Mouse (Mus musculus): Measurements from ENCODE around the gene Lyar. TPM values are rescaled to one million over a fixed set of nuclear protein-coding genes. Genes with fewer than 3 reads are reported as not detected.
A peak's percentile ranks its signal among the peaks of the same experiment; 100 is the strongest.

Gene Lyar
- polyA plus RNA-seq (2015; fragmentation: Nextera tagmentation; extraction: Ambion mirVana), result 83.8 and 85.7 TPM in 2 replicates

- peak; percentile 89 for ATAC-seq (ENCODE audit: borderline replicate concordance, extremely low read depth, low FRiP score, low TSS enrichment)
- no peaks in the 10 kb centered on the region for H3K9me3 ChIP-seq
- 0% methylated on average over 55 of the region's 55 CpGs for WGBS
These were observed at the start of gene Lyar, which contains the start of gene Zbtb49 for GRCm38 (mm10) chr5:38220328-38220912. Gene Lyar (plus strand): TSS chr5:38220470. Gene Zbtb49 (minus strand): TSS chr5:38220457.

GRCm38 (mm10) chr5:38173766-38174165 lies 46.5 kb upstream of the Lyar start:
- Histone ChIP-seq H3K9ac (no peak overlapping the region), H3K36me3 (no peaks in the 10 kb centered on the region), H3K9me3 (no peaks in the 10 kb centered on the region), H3K27ac (no peak overlapping the region), H3K4me3 (no peak overlapping the region), H3K4me2 (no peak overlapping the region), H3K4me1 (no peaks in the 10 kb centered on the region), H3K27me3 (no peaks in the 10 kb centered on the region)
- ATAC-seq (ENCODE audit: borderline replicate concordance, extremely low read depth, low FRiP score, low TSS enrichment), result no peak
- WGBS, result 34% methylated on average over 5 of the region's 5 CpGs

More at GRCm38 (mm10) chr5:38220328-38220912, at the start of gene Lyar, which contains the start of gene Zbtb49:
- peaks cover 19% of the 10 kb centered on the region for H3K4me1 ChIP-seq
- H3K36me3 ChIP-seq, result peaks cover 10% of the 10 kb centered on the region
- no peaks in the 10 kb centered on the region for H3K27me3 ChIP-seq
- peak within 1 kb of the TSS; percentile 95 for H3K4me3 ChIP-seq
- H3K9ac ChIP-seq, result peak within 1 kb of the TSS; percentile 87
- H3K27ac ChIP-seq, result peak within 1 kb of the TSS; percentile 53; the same call in 1 of the 2 replicates
- peak within 1 kb of the TSS; percentile 86 for H3K4me2 ChIP-seq

DNA sequence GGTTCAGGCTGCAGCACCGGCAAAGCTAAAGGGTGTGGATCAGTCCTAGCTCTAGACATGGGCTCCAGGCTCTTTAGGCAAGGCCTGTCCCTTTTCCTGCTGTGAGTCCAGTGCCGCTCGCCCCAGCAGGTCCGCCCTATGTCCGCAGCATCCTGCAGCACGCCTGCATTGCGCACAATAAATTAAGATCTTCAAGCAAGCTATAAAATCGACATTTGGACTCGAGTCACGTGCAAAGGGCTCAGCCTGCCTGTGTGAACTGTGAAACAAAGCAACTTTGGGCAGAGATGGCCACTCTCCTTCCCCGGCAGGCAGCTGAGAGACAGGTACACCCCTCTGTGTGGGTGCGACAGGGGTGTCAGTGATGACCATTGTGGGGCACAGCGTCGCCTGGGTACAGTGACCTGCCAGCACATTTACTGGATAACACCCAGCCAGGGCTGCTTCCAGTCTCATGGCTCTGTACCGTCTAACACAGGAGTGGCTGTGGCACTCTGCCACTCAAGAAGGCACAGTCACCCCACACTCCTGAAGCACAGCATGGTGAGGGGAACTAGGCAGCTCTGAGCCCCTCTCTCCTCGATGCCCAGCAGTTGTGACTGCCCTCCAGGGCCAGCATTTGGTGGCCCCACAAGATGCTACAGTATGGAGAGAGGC lies 45.9 kb upstream of the Lyar start:
- Histone ChIP-seq H3K4me3 (no peak overlapping the region), H3K4me1 (no peaks in the 10 kb centered on the region), H3K9me3 (no peaks in the 10 kb centered on the region), H3K9ac (no peak overlapping the region), H3K36me3 (no peaks in the 10 kb centered on the region), H3K27me3 (no peaks in the 10 kb centered on the region), H3K4me2 (no peak overlapping the region), H3K27ac (no peak overlapping the region)
- 79% methylated on average over 16 of the region's 16 CpGs for WGBS
- ATAC-seq (ENCODE audit: borderline replicate concordance, extremely low read depth, low FRiP score, low TSS enrichment), result no peak

GRCm38 (mm10) chr5:38184688-38185285 lies 35.5 kb upstream of the Lyar start:
- Histone ChIP-seq H3K9me3 (no peaks in the 10 kb centered on the region), H3K9ac (no peak overlapping the region), H3K4me3 (no peak overlapping the region), H3K4me2 (no peak overlapping the region), H3K27ac (no peak overlapping the region), H3K27me3 (no peaks in the 10 kb centered on the region), H3K4me1 (no peaks in the 10 kb centered on the region), H3K36me3 (no peaks in the 10 kb centered on the region)
- WGBS, result 77% methylated on average over 6 of the region's 6 CpGs
- no peak for ATAC-seq (ENCODE audit: borderline replicate concordance, extremely low read depth, low FRiP score, low TSS enrichment)

DNA sequence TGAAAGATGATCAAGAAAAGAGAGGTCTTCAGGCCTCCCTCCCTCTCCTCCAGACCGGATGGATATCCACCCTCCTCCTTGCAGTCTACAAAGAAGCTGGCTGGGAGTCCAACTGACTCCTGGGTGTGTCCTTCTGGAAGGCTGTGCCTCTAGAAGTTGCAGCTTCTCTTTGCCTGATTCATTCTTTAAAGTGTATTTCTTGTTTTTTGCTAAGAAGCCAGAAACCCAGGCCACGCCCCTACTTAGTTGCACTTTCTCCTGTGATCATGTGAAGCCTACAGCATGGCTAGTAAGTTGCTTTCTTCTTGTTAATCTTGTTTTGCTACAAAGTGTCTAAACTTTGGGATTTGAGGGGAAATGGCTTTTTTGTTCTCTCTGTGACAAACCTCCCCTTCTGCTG lies 33.3 kb upstream of the Lyar start:
- Histone ChIP-seq H3K9me3 (no peaks in the 10 kb centered on the region), H3K27me3 (no peaks in the 10 kb centered on the region), H3K4me3 (no peak overlapping the region), H3K36me3 (no peaks in the 10 kb centered on the region), H3K4me2 (no peak overlapping the region), H3K9ac (no peak overlapping the region), H3K27ac (no peak overlapping the region), H3K4me1 (no peaks in the 10 kb centered on the region)
- WGBS, result 82% methylated on average over 2 of the region's 2 CpGs
- ATAC-seq (ENCODE audit: borderline replicate concordance, extremely low read depth, low FRiP score, low TSS enrichment), result no peak

GRCm38 (mm10) chr5:38190907-38191306 lies 29.4 kb upstream of the Lyar start:
- no peaks in the 10 kb centered on the region for H3K27me3 ChIP-seq
- no peaks in the 10 kb centered on the region for H3K9me3 ChIP-seq
- WGBS, result 89% methylated on average over 3 of the region's 3 CpGs
- H3K4me3 ChIP-seq, result no peak overlapping the region
- H3K27ac ChIP-seq, result no peak overlapping the region
- H3K4me1 ChIP-seq, result no peaks in the 10 kb centered on the region
- no peaks in the 10 kb centered on the region for H3K36me3 ChIP-seq
- no peak overlapping the region for H3K4me2 ChIP-seq
- ATAC-seq (ENCODE audit: borderline replicate concordance, extremely low read depth, low FRiP score, low TSS enrichment), result no peak
- no peak overlapping the region for H3K9ac ChIP-seq

DNA sequence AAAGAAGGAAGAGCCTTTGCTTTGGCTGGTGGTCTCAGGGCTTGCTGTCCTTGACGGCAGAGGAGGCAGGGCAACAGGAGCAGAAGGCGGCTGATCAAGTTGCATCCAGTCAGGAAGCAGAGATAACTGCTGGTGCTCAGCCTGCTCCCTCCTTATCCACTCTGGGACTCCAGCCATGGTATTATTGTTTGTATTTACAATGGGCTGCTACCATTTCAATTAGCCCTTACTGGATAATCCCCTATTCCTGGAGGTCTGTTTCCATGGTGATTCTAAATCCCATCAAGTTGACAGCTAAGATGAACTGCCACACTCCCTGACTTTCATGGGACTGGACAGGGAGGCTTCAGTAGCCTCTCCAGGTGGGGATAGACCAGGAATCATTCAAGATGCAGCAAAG lies 25.3 kb upstream of the Lyar start:
- no peaks in the 10 kb centered on the region for H3K27me3 ChIP-seq
- H3K36me3 ChIP-seq, result no peaks in the 10 kb centered on the region
- H3K4me1 ChIP-seq, result no peaks in the 10 kb centered on the region
- WGBS, result 31% methylated on average over 2 of the region's 2 CpGs
- H3K9ac ChIP-seq, result no peak overlapping the region
- H3K4me3 ChIP-seq, result no peak overlapping the region
- no peak overlapping the region for H3K27ac ChIP-seq
- H3K9me3 ChIP-seq, result no peaks in the 10 kb centered on the region
- ATAC-seq (ENCODE audit: borderline replicate concordance, extremely low read depth, low FRiP score, low TSS enrichment), result no peak
- no peak overlapping the region for H3K4me2 ChIP-seq

- Histone ChIP-seq H3K9me3 (no peaks in the 10 kb centered on the region), H3K4me3 (no peak overlapping the region), H3K4me2 (no peak overlapping the region), H3K36me3 (peaks cover 5% of the 10 kb centered on the region; the same call in 1 of the 2 replicates), H3K27me3 (no peaks in the 10 kb centered on the region), H3K4me1 (no peaks in the 10 kb centered on the region), H3K9ac (no peak overlapping the region), H3K27ac (no peak overlapping the region)
- ATAC-seq (ENCODE audit: borderline replicate concordance, extremely low read depth, low FRiP score, low TSS enrichment), result no peak
These were observed 24.3 kb upstream of the Lyar start for GRCm38 (mm10) chr5:38195941-38196340.

- no peak overlapping the region for H3K4me2 ChIP-seq
- no peak for ATAC-seq (ENCODE audit: borderline replicate concordance, extremely low read depth, low FRiP score, low TSS enrichment)
- no peaks in the 10 kb centered on the region for H3K9me3 ChIP-seq
- H3K4me1 ChIP-seq, result no peaks in the 10 kb centered on the region
- 71% methylated on average over 5 of the region's 5 CpGs for WGBS
- H3K27me3 ChIP-seq, result no peaks in the 10 kb centered on the region
- no peak overlapping the region for H3K9ac ChIP-seq
- no peak overlapping the region for H3K27ac ChIP-seq
- peaks cover 5% of the 10 kb centered on the region; the same call in 1 of the 2 replicates for H3K36me3 ChIP-seq
- no peak overlapping the region for H3K4me3 ChIP-seq
These were observed 23.3 kb upstream of the Lyar start for GRCm38 (mm10) chr5:38196821-38197481.

GRCm38 (mm10) chr5:38197482-38197823 lies 22.8 kb upstream of the Lyar start:
- 10% methylated on average over 7 of the region's 7 CpGs for WGBS
- no peak overlapping the region for H3K9ac ChIP-seq
- no peaks in the 10 kb centered on the region for H3K27me3 ChIP-seq
- H3K9me3 ChIP-seq, result no peaks in the 10 kb centered on the region
- no peak for ATAC-seq (ENCODE audit: borderline replicate concordance, extremely low read depth, low FRiP score, low TSS enrichment)
- H3K4me3 ChIP-seq, result no peak overlapping the region
- H3K27ac ChIP-seq, result no peak overlapping the region
- H3K36me3 ChIP-seq, result peaks cover 8% of the 10 kb centered on the region
- H3K4me2 ChIP-seq, result no peak overlapping the region
- no peaks in the 10 kb centered on the region for H3K4me1 ChIP-seq

DNA sequence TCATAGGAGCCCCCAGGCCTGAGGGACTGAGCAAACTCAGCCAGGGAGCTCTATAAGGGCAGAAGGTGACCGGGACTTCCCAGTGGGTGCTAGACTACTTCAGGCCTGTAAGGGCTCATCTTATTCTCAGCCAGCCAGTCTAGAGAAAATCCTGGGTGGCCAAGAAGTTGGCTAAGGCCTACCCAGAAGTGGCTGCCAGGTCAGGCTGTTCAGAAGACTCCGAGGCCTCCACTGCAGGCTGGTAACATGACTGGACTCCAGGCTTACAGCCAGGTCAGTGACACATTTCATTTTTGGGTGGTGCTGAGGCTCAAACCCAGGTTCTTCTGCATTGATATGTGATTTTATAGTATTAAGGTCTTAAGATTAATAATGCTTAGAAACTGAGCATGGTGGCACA lies 20.6 kb upstream of the Lyar start:
- H3K4me3 ChIP-seq, result no peak overlapping the region
- H3K4me1 ChIP-seq, result no peaks in the 10 kb centered on the region
- H3K9me3 ChIP-seq, result no peaks in the 10 kb centered on the region
- WGBS, result 90% methylated on average over 2 of the region's 2 CpGs
- H3K9ac ChIP-seq, result no peak overlapping the region
- no peaks in the 10 kb centered on the region for H3K27me3 ChIP-seq
- peaks cover 28% of the 10 kb centered on the region for H3K36me3 ChIP-seq
- no peak for ATAC-seq (ENCODE audit: borderline replicate concordance, extremely low read depth, low FRiP score, low TSS enrichment)
- H3K27ac ChIP-seq, result no peak overlapping the region
- no peak overlapping the region for H3K4me2 ChIP-seq

- H3K27me3 ChIP-seq, result no peaks in the 10 kb centered on the region
- H3K9me3 ChIP-seq, result no peaks in the 10 kb centered on the region
- no peak for ATAC-seq (ENCODE audit: borderline replicate concordance, extremely low read depth, low FRiP score, low TSS enrichment)
- WGBS, result 81% methylated on average over 7 of the region's 7 CpGs
- H3K4me3 ChIP-seq, result no peak overlapping the region
- no peak overlapping the region for H3K4me2 ChIP-seq
- no peak overlapping the region for H3K9ac ChIP-seq
- no peaks in the 10 kb centered on the region for H3K4me1 ChIP-seq
- peaks cover 40% of the 10 kb centered on the region for H3K36me3 ChIP-seq
- no peak overlapping the region for H3K27ac ChIP-seq
These were observed 15.0 kb upstream of the Lyar start for GRCm38 (mm10) chr5:38205303-38205726.

Data from lung, embryonic 15.5 days (tissue).